Mouse (Mus musculus) 416B (cell line): ENCODE results near the gene Mzt1.

ENCODE experiments used
- DNase-seq: peaks from one replicate; pipeline ENCODE4 v3.0.0; 2011; ENCODE audit warnings: low read depth

The Mzt1 gene

DNA sequence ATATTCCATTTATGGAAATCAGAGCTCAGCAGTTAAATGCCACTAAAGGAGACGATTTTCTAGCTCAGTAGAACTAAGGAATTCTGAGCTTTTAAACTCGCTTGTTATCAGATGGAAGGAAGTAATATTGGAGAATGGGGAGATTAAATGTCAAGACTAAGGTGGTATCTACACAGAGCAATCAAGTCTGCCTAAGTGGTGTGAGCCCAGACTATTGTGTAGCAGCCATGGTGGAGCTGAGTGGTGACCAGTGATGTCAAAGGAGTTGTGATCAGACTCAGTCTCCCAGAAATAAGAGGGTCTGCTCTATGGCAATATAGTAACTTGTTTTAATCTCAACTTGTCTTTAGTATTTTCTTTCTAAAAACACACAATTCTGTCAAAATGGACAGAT, 35.0 kb downstream of the Mzt1 start:
- DNase-seq, result no peak

DNA sequence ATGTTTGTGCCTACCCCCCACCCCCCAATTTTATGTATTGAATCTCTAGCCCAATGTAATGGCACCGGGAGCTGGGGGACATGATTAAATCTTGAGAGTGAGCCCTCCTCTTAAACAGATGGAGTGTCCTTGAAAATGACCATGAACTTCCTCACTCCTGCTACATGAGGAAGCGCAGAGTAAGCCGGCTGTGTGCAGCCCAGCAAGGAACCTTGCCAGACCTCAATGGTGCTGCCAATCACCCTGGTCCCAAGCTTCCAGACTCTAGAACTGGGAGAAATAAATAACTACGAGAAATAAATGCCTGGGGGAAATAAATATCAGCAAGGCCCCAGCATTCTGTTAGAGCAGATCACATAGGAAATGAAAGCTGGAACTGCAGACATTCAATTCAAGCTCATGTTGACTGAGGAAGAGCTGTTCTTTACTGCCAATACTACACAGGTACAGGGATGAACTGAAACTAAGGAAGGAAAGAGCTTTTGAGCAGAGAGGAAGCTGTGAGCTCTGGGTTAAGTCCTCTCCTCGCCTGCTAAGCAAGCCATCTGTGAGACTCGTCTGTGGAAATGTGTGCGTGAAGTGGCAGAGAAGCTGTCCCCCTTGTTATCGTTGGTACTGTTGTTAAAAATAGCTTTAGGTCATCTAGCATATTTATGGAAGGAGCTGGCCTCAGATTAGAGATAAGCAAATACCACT, 35.6 kb downstream of the Mzt1 start:
- peak; percentile 68 for DNase-seq

DNA sequence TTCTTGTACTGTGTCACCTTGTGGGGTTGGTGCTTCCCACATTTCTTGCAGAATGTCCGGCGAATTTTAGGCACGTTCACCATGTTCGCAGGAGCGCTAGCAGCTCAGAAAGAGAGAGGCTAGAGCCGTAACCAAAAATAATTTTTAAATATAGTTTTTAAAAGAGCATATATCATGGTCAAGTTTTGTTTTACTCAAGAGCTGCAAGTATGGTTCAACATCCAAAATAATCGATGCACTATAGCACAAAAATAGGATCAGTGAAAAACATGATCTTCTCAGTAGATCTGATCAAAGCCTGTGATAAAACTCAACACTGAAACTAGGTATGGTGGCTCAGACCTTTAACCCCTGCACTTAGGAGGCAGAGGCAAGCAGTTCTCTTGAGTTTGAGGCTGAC, 51.7 kb downstream of the Mzt1 start, which contains the start of gene Rpl36a-ps1:
TSS of gene Rpl36a-ps1 (minus strand) at position 101 of the 400 bp plus-strand sequence.
- DNase-seq, result no peak

DNA sequence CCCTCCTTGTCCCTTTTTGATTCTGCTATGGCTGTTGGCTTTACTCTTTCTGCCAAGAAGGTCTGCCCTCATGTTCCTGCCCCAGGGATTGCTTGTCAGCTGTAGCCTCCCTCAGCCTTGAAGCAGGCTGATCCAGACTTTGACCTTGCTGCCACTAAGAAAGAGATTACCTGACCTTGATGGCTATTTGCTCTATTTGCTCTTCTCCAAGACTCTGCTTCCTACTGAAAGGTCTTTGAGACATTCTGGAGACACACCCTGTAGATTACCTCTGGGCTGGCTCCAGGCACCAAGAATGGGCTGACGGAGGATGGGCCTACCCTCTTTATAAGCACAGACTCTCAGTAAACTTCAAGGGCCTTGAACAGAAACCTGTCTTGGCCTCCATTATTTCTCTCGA, 53.5 kb downstream of the Mzt1 start:
- DNase-seq, result no peak

DNA sequence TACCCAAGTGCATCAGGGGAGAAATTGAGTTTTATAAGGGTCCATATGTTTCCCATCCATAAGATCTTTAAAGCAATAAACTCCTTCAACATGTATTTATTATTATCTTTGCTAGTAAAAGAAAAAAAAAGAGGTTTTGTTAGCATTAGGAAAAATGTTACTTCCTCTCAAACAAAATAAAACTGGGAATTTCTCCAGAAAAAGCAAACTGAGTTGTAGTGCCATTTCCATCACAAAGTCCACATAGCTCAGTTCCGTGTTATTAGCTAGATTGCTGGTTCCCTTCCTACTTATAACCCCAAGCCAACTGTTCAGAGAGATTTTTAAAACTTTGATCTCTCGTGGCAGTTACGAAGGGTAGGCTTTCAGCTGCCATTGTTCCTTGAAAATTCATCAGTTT, 55.3 kb downstream of the Mzt1 start:
- no peak for DNase-seq

DNA sequence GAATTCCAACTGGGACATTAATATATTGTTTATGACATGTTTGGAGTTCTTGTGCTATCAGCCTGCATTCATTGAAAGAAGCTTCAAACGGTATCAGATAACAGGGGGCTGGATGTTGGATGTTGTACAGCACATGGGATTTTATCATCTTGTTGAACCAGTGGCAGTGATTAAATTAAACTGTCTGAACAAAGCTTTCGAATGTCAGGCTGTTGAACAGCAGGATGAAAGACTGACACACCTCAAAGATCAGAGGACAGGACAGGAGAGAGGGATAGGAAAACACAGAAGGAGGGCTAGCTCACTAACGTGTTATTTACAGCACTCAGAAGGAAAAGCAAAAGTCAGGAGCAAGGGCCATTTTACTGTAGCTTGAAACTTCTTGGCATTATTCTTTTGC, 56.1 kb downstream of the Mzt1 start:
- DNase-seq, result no peak
